Mouse (Mus musculus) heart, embryonic 14.5 days (tissue): Measurements from ENCODE around the gene Zfp423. TPM values are rescaled to one million over a fixed set of nuclear protein-coding genes. Genes with fewer than 3 reads are reported as not detected.

ENCODE experiments used
- ATAC-seq: fragments of 200-750 bp; cut with Nextera tagmentation; 2 replicates; pipeline ENCODE4 v1.8.0; 2017; ENCODE audit warnings: low read depth, moderate TSS enrichment; ENCODE audit not compliant: insufficient number of reproducible peaks, insufficient read depth, low FRiP score
- H3K27ac ChIP-seq, 2 experiments: fragments of 200-500 bp in 1 of 2; fragments of 300-500 bp in 1 of 2; sonication (generic) in 1 of 2; replicated peaks in 1 of 2; 2 replicates each; pipeline ENCODE4 v1.5.1; 2012 to 2014; ENCODE audit warnings: low read depth in 2 of 2, low read length in 2 of 2, control low read depth in 1 of 2, mild to moderate bottlenecking in 1 of 2, mixed read lengths in 1 of 2; ENCODE audit not compliant: control insufficient read depth in 1 of 2, insufficient read depth in 1 of 2
- H3K27me3 ChIP-seq: fragments of 300-500 bp; sonication (generic); 2 replicates; pipeline ENCODE4 v1.6.1; 2014; ENCODE audit warnings: mild to moderate bottlenecking, low read length, control low read depth; ENCODE audit not compliant: control insufficient read depth, insufficient read depth
- H3K36me3 ChIP-seq: fragments of 300-500 bp; sonication (generic); 2 replicates; pipeline ENCODE4 v1.6.1; 2014; ENCODE audit warnings: mild to moderate bottlenecking, control low read depth, low read length, mixed read lengths; ENCODE audit not compliant: control insufficient read depth, insufficient read depth
- H3K4me1 ChIP-seq, 2 experiments: fragments of 200-500 bp in 1 of 2; fragments of 300-500 bp in 1 of 2; sonication (generic) in 1 of 2; 2 replicates each; pipeline ENCODE4 v1.6.1; 2012 to 2014; ENCODE audit warnings: low read length in 2 of 2, control low read depth in 1 of 2, mixed read lengths in 1 of 2; ENCODE audit not compliant: control insufficient read depth in 2 of 2, insufficient read depth in 2 of 2
- H3K4me2 ChIP-seq: fragments of 300-500 bp; sonication (generic); 2 replicates; pipeline ENCODE4 v1.6.1; 2014; ENCODE audit warnings: mild to moderate bottlenecking, low read length
- H3K4me3 ChIP-seq, 2 experiments: fragments of 200-500 bp in 1 of 2; fragments of 300-500 bp in 1 of 2; sonication (generic) in 1 of 2; 2 replicates each; pipeline ENCODE4 v1.5.1; 2012 to 2014; ENCODE audit warnings: low read length in 2 of 2, mild to moderate bottlenecking in 2 of 2, control low read depth in 1 of 2, low read depth in 1 of 2, moderate library complexity in 1 of 2; ENCODE audit not compliant: control insufficient read depth in 1 of 2, insufficient read depth in 1 of 2
- H3K9ac ChIP-seq: fragments of 300-500 bp; sonication (generic); 2 replicates; pipeline ENCODE4 v1.6.1; 2014; ENCODE audit warnings: mild to moderate bottlenecking, low read length
- H3K9me3 ChIP-seq: fragments of 300-500 bp; sonication (generic); 2 replicates; pipeline ENCODE4 v1.6.1; 2016; ENCODE audit warnings: low read length, control low read depth; ENCODE audit not compliant: control insufficient read depth
- WGBS: fragments of 180-500 bp; shearing (Covaris S2); extraction: QIAGEN DNeasy Blood & Tissue Kit; methylation state at CpG from one replicate; pipeline ENCODE4 v1.1.7; 2014; 5-methylcytosine and 5-hydroxymethylcytosine counted together
- polyA plus RNA-seq: library from polyadenylated mRNA; unstranded; fragments of >200 nt; fragmentation: Nextera tagmentation; extraction: Ambion mirVana; gene quantifications from 2 replicates; pipeline ENCODE4 v1.2.1, GENCODE M21; 2014

The Zfp423 gene
- polyA plus RNA-seq, 1 experiment from 2014 or later = 5.1 TPM

DNA sequence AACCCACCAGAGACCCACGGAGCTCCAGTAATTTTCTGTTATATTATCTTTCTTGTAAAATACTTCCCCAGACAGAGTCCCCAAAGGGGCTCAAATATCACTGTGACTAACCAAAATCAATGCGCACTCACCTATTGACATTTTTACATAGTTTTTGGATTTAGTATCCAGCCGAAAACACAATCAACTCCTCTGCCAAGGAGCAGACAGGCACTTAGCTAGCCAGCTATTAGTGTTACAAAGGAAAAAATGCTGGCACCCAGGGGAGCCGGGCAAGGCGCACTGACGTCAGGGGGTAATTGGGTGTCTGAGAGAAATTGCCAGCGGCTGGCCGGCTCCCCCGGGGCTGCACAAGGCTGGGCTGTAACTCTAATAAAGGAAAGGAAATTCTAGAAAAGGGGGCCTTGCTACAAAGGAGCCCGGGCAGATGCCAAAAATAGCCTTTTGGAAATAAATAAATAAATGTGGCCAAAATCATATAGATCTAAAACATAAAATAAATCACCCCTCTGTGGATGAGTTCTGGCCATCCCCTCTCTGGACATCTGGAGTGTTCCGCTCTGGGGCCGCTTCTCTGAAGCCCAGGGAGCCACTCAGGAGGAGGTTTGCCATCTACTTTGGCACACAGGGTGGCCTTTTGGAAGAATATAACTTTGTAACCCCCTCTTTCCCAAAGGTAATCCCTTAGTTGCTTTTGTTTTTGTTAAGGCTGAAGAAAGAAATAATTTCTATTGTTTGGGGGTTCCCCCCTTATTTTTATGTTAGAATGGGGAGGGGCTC, 125.4 kb downstream of the Zfp423 start:
- Histone ChIP-seq H3K27me3 (no peaks in the 10 kb centered on the region), H3K9ac (peak overlapping the region; percentile 42; the same call in 1 of the 2 replicates), H3K4me2 (peak overlapping the region; percentile 32), H3K27ac (peak overlapping the region in 1 of 2 experiments; percentile 62; a peak in 2 of 4 replicates), H3K4me3 (no peak overlapping the region), H3K36me3 (no peaks in the 10 kb centered on the region), H3K9me3 (no peaks in the 10 kb centered on the region), H3K4me1 (peaks cover 40 to 60% of the 10 kb centered on the region in 2 experiments)
- WGBS = 42% methylated on average over 12 of the region's 12 CpGs
- no peak for ATAC-seq

DNA sequence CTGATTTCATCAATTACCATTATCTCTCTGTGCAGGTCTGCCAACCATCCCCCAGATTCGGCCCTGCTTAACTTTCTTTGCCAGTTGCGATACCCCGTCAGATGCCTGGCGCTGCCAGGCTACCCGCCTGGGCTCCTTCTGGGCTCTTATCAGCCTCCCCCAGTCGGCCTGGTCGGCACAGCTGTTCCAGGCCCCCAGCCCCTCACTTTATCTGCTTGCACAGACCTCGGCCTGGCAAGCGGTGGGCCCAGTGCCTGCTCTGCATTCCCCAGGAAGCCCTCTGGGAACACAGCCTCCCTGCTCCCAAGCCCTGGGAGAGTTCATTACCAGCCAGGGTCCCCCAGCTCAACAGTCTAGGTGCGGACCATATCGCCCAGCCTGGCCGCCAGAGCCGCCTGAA, 126.1 kb downstream of the Zfp423 start:
- no peaks in the 10 kb centered on the region for H3K9me3 ChIP-seq
- 28% methylated on average over 13 of the region's 13 CpGs for WGBS
- H3K4me2 ChIP-seq = peak overlapping the region; percentile 32
- H3K27me3 ChIP-seq = no peaks in the 10 kb centered on the region
- peaks cover 40 to 60% of the 10 kb centered on the region in 2 experiments for H3K4me1 ChIP-seq
- H3K4me3 ChIP-seq = no peak overlapping the region
- no peaks in the 10 kb centered on the region for H3K36me3 ChIP-seq
- ATAC-seq = peak; percentile 44
- peak overlapping the region in 1 of 2 experiments; percentile 62; a peak in 2 of 4 replicates for H3K27ac ChIP-seq
- H3K9ac ChIP-seq = peak overlapping the region; percentile 42; the same call in 1 of the 2 replicates

DNA sequence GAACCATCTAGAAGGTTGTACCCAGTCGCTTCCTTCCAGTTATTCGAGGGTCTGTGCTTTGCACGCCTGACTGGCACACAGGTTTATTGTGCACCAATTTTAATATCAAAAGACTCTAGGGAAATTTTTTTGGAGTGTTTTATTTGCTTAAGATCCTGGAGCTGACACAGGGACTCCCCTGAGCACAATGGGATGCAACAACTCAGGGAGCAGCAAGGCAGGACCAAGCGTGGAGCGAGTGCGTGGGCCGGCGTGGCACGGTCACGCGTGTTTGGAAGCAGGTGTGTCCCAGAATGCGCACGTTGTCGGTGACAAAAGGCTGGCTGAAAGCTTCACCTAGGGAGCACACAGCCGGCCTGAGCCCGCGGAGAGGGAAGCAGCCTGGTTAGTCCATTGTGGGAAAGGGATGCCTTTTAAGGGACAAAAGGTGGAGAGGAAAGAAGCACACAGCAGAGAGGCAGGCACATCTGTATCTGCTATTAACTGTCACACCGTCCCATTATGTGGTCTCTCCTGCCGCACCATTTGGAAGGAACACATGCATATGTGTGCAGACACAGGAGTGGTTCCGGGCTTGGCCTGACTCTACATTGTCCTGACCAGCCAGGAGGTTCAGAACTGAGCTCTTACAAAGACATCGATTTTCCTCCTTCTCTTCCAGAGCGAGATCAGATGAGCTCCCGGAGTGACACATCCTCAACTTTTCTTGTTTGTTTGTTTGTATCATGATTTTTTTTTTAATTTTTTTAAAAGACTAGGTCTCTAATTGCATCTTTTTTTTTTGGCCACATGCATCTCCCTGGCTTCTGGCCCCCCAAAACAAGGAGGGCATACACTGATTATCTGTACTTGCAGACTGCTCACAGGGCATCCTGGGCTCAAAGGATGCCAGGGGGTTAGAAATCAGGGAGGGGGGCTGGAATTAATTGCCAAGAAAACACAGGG, 126.7 kb downstream of the Zfp423 start:
- 66% methylated on average over 23 of the region's 23 CpGs for WGBS
- H3K4me1 ChIP-seq = peaks cover 40 to 59% of the 10 kb centered on the region in 2 experiments
- no peaks in the 10 kb centered on the region for H3K27me3 ChIP-seq
- H3K27ac ChIP-seq = peak overlapping the region in 1 of 2 experiments; percentile 62; a peak in 3 of 4 replicates
- H3K9ac ChIP-seq = peak overlapping the region; percentile 42; the same call in 1 of the 2 replicates
- H3K36me3 ChIP-seq = no peaks in the 10 kb centered on the region
- no peak overlapping the region for H3K4me3 ChIP-seq
- H3K9me3 ChIP-seq = no peaks in the 10 kb centered on the region
- H3K4me2 ChIP-seq = 0 out of 2 replicates have a peak overlapping the region, but pooled peaks have one; percentile 32
- ATAC-seq = no peak

DNA sequence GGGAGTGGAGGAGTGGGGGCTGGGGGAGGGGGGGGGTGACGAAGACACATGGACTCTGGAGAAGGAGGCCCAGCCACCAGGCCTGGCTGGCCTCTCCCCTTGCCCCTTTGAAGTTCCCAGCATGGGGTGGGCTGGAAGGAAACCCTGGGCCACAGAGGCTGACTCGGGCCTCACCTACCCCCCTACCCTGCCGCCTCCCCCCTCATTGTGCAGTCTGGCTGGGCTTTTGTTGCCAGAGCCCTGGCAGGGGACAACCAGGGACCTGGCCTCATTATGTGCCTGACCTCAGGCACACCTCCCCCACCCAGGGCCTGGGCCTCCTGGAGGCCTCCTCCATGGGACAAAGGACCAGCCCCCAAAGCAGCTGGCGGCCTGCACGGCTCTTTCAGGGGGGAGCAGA, 127.8 kb downstream of the Zfp423 start:
- H3K4me2 ChIP-seq = no peak overlapping the region
- WGBS = 33% methylated on average over 5 of the region's 5 CpGs
- peak overlapping the region; percentile 57 for H3K9ac ChIP-seq
- H3K9me3 ChIP-seq = no peaks in the 10 kb centered on the region
- peak overlapping the region in 1 of 2 experiments; percentile 39; a peak in 1 of 4 replicates for H3K27ac ChIP-seq
- peaks cover 35 to 48% of the 10 kb centered on the region in 2 experiments for H3K4me1 ChIP-seq
- H3K27me3 ChIP-seq = no peaks in the 10 kb centered on the region
- ATAC-seq = 0 out of 2 replicates have a peak, but pooled peaks have one; percentile 36
- H3K4me3 ChIP-seq = no peak overlapping the region
- H3K36me3 ChIP-seq = no peaks in the 10 kb centered on the region

DNA sequence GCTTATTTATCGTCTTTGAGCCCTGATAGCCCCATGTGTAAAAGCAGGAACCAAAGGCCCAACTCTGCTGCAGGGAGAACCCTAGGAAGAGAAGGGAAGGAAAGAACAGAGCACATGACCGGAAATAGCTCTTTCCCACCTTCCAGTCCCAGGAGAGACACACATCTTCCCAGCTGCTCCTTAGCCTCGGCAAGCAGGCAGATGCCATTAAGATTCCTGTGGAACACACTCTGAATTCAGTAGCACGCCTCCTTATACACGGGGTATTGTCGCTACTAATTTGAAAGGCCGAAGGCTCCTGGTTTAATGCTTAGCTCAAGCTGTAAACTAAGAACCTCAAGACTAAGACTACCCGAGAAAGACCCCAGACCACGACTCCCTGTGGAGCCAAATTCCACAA, 128.3 kb downstream of the Zfp423 start:
- Histone ChIP-seq H3K4me3 (no peak overlapping the region), H3K9me3 (no peaks in the 10 kb centered on the region), H3K36me3 (no peaks in the 10 kb centered on the region), H3K4me1 (peaks cover 37 to 44% of the 10 kb centered on the region in 2 experiments), H3K27me3 (no peaks in the 10 kb centered on the region), H3K4me2 (no peak overlapping the region), H3K9ac (peak overlapping the region; percentile 57; the same call in 1 of the 2 replicates), H3K27ac (peak overlapping the region in 1 of 2 experiments; percentile 39; a peak in 1 of 4 replicates)
- 32% methylated on average over 9 of the region's 9 CpGs for WGBS
- no peak for ATAC-seq

DNA sequence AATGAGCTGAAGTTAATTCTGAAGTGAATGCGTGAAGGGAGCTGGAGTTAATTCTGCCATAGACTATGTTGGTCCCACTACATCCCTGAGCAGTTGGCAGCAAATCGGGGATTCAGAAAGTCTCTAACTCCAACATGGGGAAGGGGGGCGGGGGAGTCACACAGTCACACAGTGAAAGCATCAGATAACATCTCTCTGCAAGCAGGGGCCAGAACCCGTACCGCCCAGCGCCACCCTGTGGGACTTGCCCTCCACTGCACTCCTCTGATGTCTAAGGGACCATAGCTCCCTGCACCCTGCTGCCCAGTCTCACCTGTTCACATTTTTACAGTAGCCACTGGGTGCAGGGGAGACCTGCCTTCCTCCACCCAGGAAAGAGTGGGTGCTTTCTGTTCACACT, 129.2 kb downstream of the Zfp423 start:
- Histone ChIP-seq H3K36me3 (no peaks in the 10 kb centered on the region), H3K9me3 (no peaks in the 10 kb centered on the region), H3K9ac (no peak overlapping the region), H3K27ac (no peak overlapping the region), H3K4me3 (no peak overlapping the region), H3K27me3 (no peaks in the 10 kb centered on the region), H3K4me1 (peaks cover 29 to 36% of the 10 kb centered on the region in 2 experiments), H3K4me2 (no peak overlapping the region)
- 22% methylated on average over 6 of the region's 6 CpGs for WGBS
- ATAC-seq = no peak

DNA sequence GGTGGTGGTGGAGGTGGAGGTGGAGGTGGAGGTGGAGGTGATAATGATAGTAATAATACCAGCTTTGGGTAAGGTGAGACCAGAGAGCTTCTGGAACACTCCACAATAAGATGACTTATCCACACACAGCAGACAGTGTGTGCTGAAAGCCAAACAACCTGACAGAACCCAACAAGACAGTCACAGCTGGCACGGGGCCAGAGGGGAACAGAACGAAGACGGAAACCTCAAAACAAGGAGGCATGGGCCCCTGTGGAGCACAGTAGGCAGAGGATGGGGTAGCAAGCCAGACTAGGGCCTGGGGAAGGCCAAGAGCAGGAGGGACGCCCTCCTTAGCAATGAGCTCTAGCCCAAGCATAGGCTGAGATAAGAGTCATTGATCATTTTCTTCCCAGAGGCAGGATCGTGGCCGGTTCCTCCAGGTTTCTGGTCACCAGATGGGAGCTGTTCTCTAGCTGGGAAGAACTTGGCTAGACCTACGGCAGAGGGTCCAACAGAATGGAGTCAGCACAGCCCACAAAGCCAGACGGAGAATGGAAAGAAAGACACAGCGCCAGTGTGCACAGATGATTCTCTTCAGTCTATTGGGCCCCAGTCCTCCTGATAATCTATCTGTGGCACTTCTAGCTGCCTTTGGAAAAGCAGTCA, 133.3 kb downstream of the Zfp423 start:
- Histone ChIP-seq H3K9me3 (no peaks in the 10 kb centered on the region), H3K4me1 (peaks cover 17 to 24% of the 10 kb centered on the region in 2 experiments), H3K9ac (no peak overlapping the region), H3K4me3 (no peak overlapping the region), H3K27me3 (no peaks in the 10 kb centered on the region), H3K4me2 (no peak overlapping the region), H3K27ac (no peak overlapping the region), H3K36me3 (no peaks in the 10 kb centered on the region)
- ATAC-seq = no peak
- WGBS = 73% methylated on average over 9 of the region's 9 CpGs
